Mouse (Mus musculus): ENCODE data around the gene Cyren.

Gene Cyren

GRCm38 (mm10) chr6:34867301-34867994 lies 10.4 kb downstream of the Cyren start:
- DNase-seq (ENCODE audit: low spot score): peak; percentile 33

- DNase-seq (ENCODE audit: low spot score): peak; percentile 32
Observed at GRCm38 (mm10) chr6:34866786-34867185, 11.1 kb downstream of the Cyren start.

GRCm38 (mm10) chr6:34865711-34866593 lies 11.9 kb downstream of the Cyren start:
- DNase-seq (ENCODE audit: low spot score): peak; percentile 16

- DNase-seq (ENCODE audit: low spot score): peak; percentile 43
Observed at GRCm38 (mm10) chr6:34865213-34865612, 12.6 kb downstream of the Cyren start.

- DNase-seq (ENCODE audit: low spot score): no peak
Observed at GRCm38 (mm10) chr6:34863786-34864514, 13.9 kb downstream of the Cyren start.

DNA sequence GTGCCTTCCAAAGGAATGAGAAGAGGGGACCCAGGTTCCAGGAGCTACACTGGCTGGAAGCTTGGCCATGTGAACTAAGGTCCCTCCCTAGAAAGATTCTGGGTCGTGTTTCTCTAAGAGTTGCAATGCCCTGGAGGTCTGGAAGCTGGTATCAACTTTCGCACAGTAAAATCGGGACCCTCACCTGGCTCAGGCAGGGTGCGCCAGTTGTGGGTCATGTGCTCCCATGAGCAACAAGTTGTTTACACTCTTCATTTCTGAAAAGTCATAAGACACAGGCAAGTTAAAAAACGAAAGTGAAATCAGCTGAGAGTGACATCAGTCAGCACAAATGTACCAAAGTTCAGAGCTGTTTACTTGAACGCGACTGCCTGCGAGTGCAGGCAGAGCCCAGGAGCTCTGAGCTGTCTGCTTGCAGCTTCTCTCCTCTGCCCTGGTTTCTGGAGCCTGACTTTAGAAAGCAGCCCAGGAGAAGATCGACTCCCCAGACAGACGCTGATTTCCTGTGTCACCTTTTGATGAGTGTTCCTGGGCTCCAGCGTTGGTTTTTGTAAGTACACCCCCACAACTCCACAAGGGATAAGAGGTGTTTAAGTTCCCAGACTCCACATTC lies 15.0 kb downstream of the Cyren start, which contains the start of gene Tmem140:
Tmem140 (plus strand) TSS at position 356 of the 613 bp plus-strand sequence.
- DNase-seq (ENCODE audit: low spot score): peak; percentile 48

- DNase-seq (ENCODE audit: low spot score): peak; percentile 46
Observed at GRCm38 (mm10) chr6:34862381-34862780, 15.5 kb downstream of the Cyren start.

GRCm38 (mm10) chr6:34861546-34862053 lies 16.3 kb downstream of the Cyren start:
- no peak for DNase-seq (ENCODE audit: low spot score)

- DNase-seq (ENCODE audit: low spot score): no peak
Observed at GRCm38 (mm10) chr6:34832352-34832751, 45.5 kb downstream of the Cyren start.

DNA sequence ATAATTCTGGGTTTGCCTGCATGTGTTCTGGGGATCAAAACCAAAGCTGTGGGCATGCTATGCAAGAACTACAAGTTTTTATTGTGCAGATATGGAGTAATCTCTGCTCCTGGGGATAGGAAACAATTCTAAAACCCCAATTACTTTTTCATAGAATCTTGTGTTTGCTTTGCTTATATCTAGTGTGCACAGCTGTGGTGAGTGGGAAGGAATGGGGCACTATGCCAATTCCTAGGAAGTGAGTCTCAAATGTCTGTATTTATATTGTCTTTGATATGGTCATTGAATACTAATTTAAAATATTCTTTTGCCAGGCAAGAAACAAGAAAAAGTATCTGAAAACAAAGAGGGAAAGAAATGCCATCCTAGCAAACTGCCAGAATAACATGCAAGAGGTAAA lies 53.5 kb downstream of the Cyren start:
- no peak for DNase-seq (ENCODE audit: low spot score)

All from testis, postnatal 10 days (tissue).